25 mouse cellular contexts compared by ENCODE assay signal in genomic region chr17:78664962-78665545, GRCm38 (mm10).
"Had no signal": no experiment of that assay in that cellular context is flagged by ENCODE, and none has a peak within 500 bp of the region (broad histone marks: within the 10 kb centered on the region; RNA-seq: fewer than 3 reads in every experiment).

No protein-coding gene starts in this region.

- H3K27me3 ChIP-seq: heart, embryonic 12.5 days; hindbrain, embryonic 12.5 days; intestine, embryonic 15.5 days; kidney, embryonic 15.5 days; limb, embryonic 13.5 days; limb, embryonic 15.5 days; liver, embryonic 12.5 days had no signal

- H3K4me1 ChIP-seq: heart, embryonic 10.5 days; hindbrain, embryonic 10.5 days; hindbrain, embryonic 12.5 days; intestine, embryonic 15.5 days; kidney, embryonic 15.5 days; limb, embryonic 13.5 days; limb, embryonic 15.5 days; liver, embryonic 12.5 days had no signal

- H3K4me3 ChIP-seq: gastrocnemius, adult 2 months; heart, embryonic 10.5 days; heart, embryonic 12.5 days; hindbrain, embryonic 10.5 days; hindbrain, embryonic 12.5 days; intestine, embryonic 15.5 days; kidney, embryonic 15.5 days; left cerebral cortex, adult 2 months; limb, embryonic 13.5 days; limb, embryonic 15.5 days; liver, embryonic 12.5 days had no signal

- H3K4me2 ChIP-seq: heart, embryonic 12.5 days; hindbrain, embryonic 12.5 days; hindbrain, embryonic 14.5 days; intestine, embryonic 15.5 days; kidney, embryonic 15.5 days; limb, embryonic 13.5 days; limb, embryonic 15.5 days; liver, embryonic 12.5 days had no signal

- H3K9me3 ChIP-seq: heart, embryonic 10.5 days; hindbrain, embryonic 12.5 days; kidney, embryonic 15.5 days; limb, embryonic 15.5 days; liver, embryonic 12.5 days had no signal

- DNase-seq: gastrocnemius, adult 2 months; gastrocnemius, postnatal 10 days; gastrocnemius, postnatal 25 days; heart, adult 18-20 months; heart, postnatal 10 days; heart, postnatal 4 days; kidney, adult 18-20 months; kidney, adult 9 months; kidney, postnatal 14 days; kidney, postnatal 36 days; left cerebral cortex, postnatal 4 days; lung, adult 18-20 months had no signal

- H3K27ac ChIP-seq: gastrocnemius, adult 2 months; heart, embryonic 10.5 days; hindbrain, embryonic 10.5 days; hindbrain, embryonic 12.5 days; hindbrain, embryonic 14.5 days; intestine, embryonic 15.5 days; kidney, embryonic 15.5 days; kidney, postnatal 0 days; left cerebral cortex, adult 2 months; limb, embryonic 13.5 days; limb, embryonic 15.5 days; liver, embryonic 12.5 days; liver, embryonic 14.5 days had no signal

- H3K9ac ChIP-seq: heart, embryonic 12.5 days; hindbrain, embryonic 12.5 days; hindbrain, embryonic 14.5 days; intestine, embryonic 15.5 days; kidney, embryonic 15.5 days; limb, embryonic 13.5 days; limb, embryonic 15.5 days; liver, embryonic 12.5 days; liver, embryonic 14.5 days had no signal
